27 mouse cellular contexts compared by ENCODE assay signal in genomic region chr11:32303455-32303854, GRCm38 (mm10). TPM values are rescaled to one million over a fixed set of nuclear protein-coding genes. Genes with fewer than 3 reads are reported as not detected.
"Had no signal": no experiment of that assay in that cellular context is flagged by ENCODE, and none has a peak within 500 bp of the region (broad histone marks: within the 10 kb centered on the region; RNA-seq: fewer than 3 reads in every experiment).

No protein-coding gene starts in this region.

- DNase-seq: kidney, adult 18-20 months; kidney, adult 9 months; kidney, postnatal 14 days; kidney, postnatal 4 days; liver, embryonic 13.5 days; liver, postnatal 0 days; lung, embryonic 14.5 days; retina, postnatal 1 day; spleen, adult 18-20 months; thymus, adult 18-20 months; thymus, postnatal 36 days had no signal

- H3K4me2 ChIP-seq: limb, embryonic 13.5 days; liver, embryonic 13.5 days; lung, embryonic 14.5 days; midbrain, embryonic 12.5 days; midbrain, embryonic 15.5 days; neural tube, embryonic 12.5 days; neural tube, embryonic 15.5 days had no signal

- H3K9ac ChIP-seq: limb, embryonic 13.5 days; liver, postnatal 0 days; lung, embryonic 14.5 days; midbrain, embryonic 12.5 days; midbrain, embryonic 15.5 days; neural tube, embryonic 12.5 days; neural tube, embryonic 15.5 days had no signal

- H3K27ac ChIP-seq: limb, embryonic 10.5 days; limb, embryonic 13.5 days; macrophage; midbrain, embryonic 12.5 days; midbrain, embryonic 15.5 days; neural tube, embryonic 12.5 days; neural tube, embryonic 15.5 days had no signal

- H3K27me3 ChIP-seq: midbrain, embryonic 15.5 days had no signal

- H3K36me3 ChIP-seq: limb, embryonic 10.5 days; limb, embryonic 13.5 days; midbrain, embryonic 12.5 days; midbrain, embryonic 15.5 days; neural tube, embryonic 12.5 days; neural tube, embryonic 15.5 days had no signal

- H3K4me1 ChIP-seq: limb, embryonic 13.5 days; midbrain, embryonic 12.5 days; midbrain, embryonic 15.5 days; neural tube, embryonic 12.5 days had no signal

- H3K4me3 ChIP-seq: limb, embryonic 10.5 days; limb, embryonic 13.5 days; liver, embryonic 13.5 days; midbrain, embryonic 12.5 days; midbrain, embryonic 15.5 days; neural tube, embryonic 12.5 days; neural tube, embryonic 15.5 days had no signal

- H3K9me3 ChIP-seq: limb, embryonic 10.5 days; limb, embryonic 13.5 days; liver, embryonic 13.5 days; midbrain, embryonic 12.5 days; midbrain, embryonic 15.5 days; neural tube, embryonic 12.5 days; neural tube, embryonic 15.5 days had no signal

- ATAC-seq: liver, postnatal 0 days; lung, postnatal 0 days had no signal

RNA-seq across cellular contexts. Expression of gene Hbq1a, which starts 3.6 kb away (rescaled TPM):
- total RNA-seq: megakaryocyte, adult 5-6 weeks had no signal
- polyA plus RNA-seq: limb, embryonic 10.5 days; liver, adult 2 months; macrophage; testis, adult 2 months; urinary bladder, adult 2 months had no signal

RNA-seq across cellular contexts. Expression of gene Hba-a2, which starts 7.2 kb away (rescaled TPM):
- polyA plus RNA-seq: macrophage had no signal

RNA-seq across cellular contexts. Expression of gene Hbq1b, which starts 16.7 kb away (rescaled TPM):
- total RNA-seq: liver, adult 2 months; megakaryocyte, adult 5-6 weeks had no signal
- polyA plus RNA-seq: liver, adult 2 months; macrophage; testis, adult 2 months; urinary bladder, adult 2 months had no signal

RNA-seq across cellular contexts. Expression of gene Hba-a1, which starts 20.1 kb away (rescaled TPM):
- polyA plus RNA-seq: macrophage had no signal

RNA-seq across cellular contexts. Expression of gene Hba-x, which starts 27.3 kb away (rescaled TPM):
- total RNA-seq: layer of hippocampus, adult 18-20 months; layer of hippocampus, postnatal 36 days; left cerebral cortex, adult 8-10 months; left cerebral cortex, postnatal 14 days; liver, adult 2 months; megakaryocyte, adult 5-6 weeks had no signal
- polyA plus RNA-seq: liver, adult 2 months; macrophage; testis, adult 2 months had no signal
